20 mouse cellular contexts compared by ENCODE assay signal in the genomic region with DNA sequence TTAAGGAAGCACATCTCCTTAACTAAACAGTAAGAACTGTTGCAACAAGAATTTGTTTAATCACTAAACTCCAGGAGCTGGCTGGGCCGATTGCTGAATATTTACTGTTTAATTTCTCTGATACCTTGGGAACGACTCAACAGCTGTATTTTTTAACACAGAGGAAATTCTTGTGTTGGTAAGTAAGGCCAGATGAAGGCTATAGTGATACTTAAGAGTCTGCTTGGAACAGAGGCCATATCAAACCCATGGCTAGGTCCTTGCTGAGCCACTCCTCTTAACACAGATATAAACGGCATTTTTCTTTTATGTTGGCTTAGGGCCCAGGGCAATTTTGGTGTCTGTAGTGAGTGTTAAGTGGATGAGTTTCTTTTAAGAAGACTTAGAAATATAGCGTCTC. TPM values are rescaled to one million over a fixed set of nuclear protein-coding genes. Genes with fewer than 3 reads are reported as not detected.
"Had no signal": no experiment of that assay in that cellular context is flagged by ENCODE, and none has a peak within 500 bp of the region (broad histone marks: within the 10 kb centered on the region; RNA-seq: fewer than 3 reads in every experiment).

No protein-coding gene starts in this region.

- H3K27ac ChIP-seq: hindbrain, embryonic 13.5 days; hindbrain, postnatal 0 days; layer of hippocampus, adult 2 months; liver, embryonic 15.5 days; macrophage; midbrain, embryonic 15.5 days; neural tube, embryonic 13.5 days had no signal

- H3K4me3 ChIP-seq: hindbrain, embryonic 13.5 days; layer of hippocampus, adult 2 months; liver, embryonic 15.5 days; megakaryocyte, embryonic 14.5 days; midbrain, embryonic 15.5 days; neural tube, embryonic 13.5 days had no signal

- H3K36me3 ChIP-seq: hindbrain, embryonic 13.5 days; liver, embryonic 15.5 days; midbrain, embryonic 15.5 days; neural tube, embryonic 13.5 days had no signal

- H3K4me2 ChIP-seq: hindbrain, embryonic 13.5 days; liver, embryonic 15.5 days; midbrain, embryonic 11.5 days; midbrain, embryonic 15.5 days; neural tube, embryonic 13.5 days had no signal

- H3K9ac ChIP-seq: hindbrain, embryonic 13.5 days; liver, embryonic 15.5 days; midbrain, embryonic 15.5 days; neural tube, embryonic 13.5 days had no signal

- ATAC-seq: hindbrain, postnatal 0 days; intestine, postnatal 0 days; midbrain, embryonic 15.5 days had no signal

- DNase-seq: kidney, adult 8-10 months; kidney, postnatal 4 days; left cerebral cortex, postnatal 4 days; liver; retina, postnatal 1 day; right cerebral cortex, postnatal 4 days; spleen, adult 18-20 months had no signal

- H3K9me3 ChIP-seq: hindbrain, embryonic 13.5 days; liver, embryonic 15.5 days; megakaryocyte, embryonic 14.5 days; midbrain, embryonic 15.5 days; neural tube, embryonic 13.5 days had no signal

RNA-seq across cellular contexts. Expression of a gene that starts 3.1 kb away (rescaled TPM):
- polyA plus RNA-seq: midbrain, embryonic 15.5 days had no signal

RNA-seq across cellular contexts. Expression of a gene that starts 6.5 kb away (rescaled TPM):
- total RNA-seq: left cerebral cortex, postnatal 4 days; monocyte, adult 5-6 weeks had no signal
- polyA plus RNA-seq: hindbrain, embryonic 13.5 days; hindbrain, postnatal 0 days; intestine, postnatal 0 days; kidney, embryonic 16.5 days; liver, embryonic 15.5 days; midbrain, embryonic 11.5 days; midbrain, embryonic 15.5 days; neural tube, embryonic 13.5 days; stomach, embryonic 14.5 days had no signal
